Comparison of ENCODE assay signal across 16 mouse cellular contexts in genomic region chr1:186019511-186019910, GRCm38 (mm10).
"Had no signal": no experiment of that assay in that cellular context is flagged by ENCODE, and none has a peak within 500 bp of the region (broad histone marks: within the 10 kb centered on the region; RNA-seq: fewer than 3 reads in every experiment).

No protein-coding gene starts in this region.

- H3K9ac ChIP-seq: lung, embryonic 14.5 days; midbrain, embryonic 13.5 days; neural tube, embryonic 12.5 days; stomach, embryonic 15.5 days had no signal

- ATAC-seq: midbrain, embryonic 13.5 days; midbrain, embryonic 16.5 days had no signal

- H3K36me3 ChIP-seq: midbrain, embryonic 13.5 days; neural tube, embryonic 12.5 days; stomach, embryonic 15.5 days had no signal

- DNase-seq: lung, adult 18-20 months; lung, embryonic 14.5 days; lung, postnatal 14 days; lung, postnatal 36 days; right cerebral cortex, postnatal 14 days; thymus, adult 2 months; thymus, postnatal 25 days; thymus, postnatal 4 days had no signal

- H3K27me3 ChIP-seq: megakaryocyte, embryonic 14.5 days; midbrain, embryonic 13.5 days; neural tube, embryonic 12.5 days; stomach, embryonic 15.5 days had no signal

- H3K4me2 ChIP-seq: lung, embryonic 14.5 days; midbrain, embryonic 11.5 days; midbrain, embryonic 13.5 days; neural tube, embryonic 12.5 days; stomach, embryonic 15.5 days had no signal

- H3K4me1 ChIP-seq: megakaryocyte, embryonic 14.5 days; midbrain, embryonic 13.5 days; neural tube, embryonic 12.5 days; stomach, embryonic 15.5 days had no signal

- H3K27ac ChIP-seq: macrophage; midbrain, embryonic 13.5 days; neural tube, embryonic 12.5 days; stomach, embryonic 15.5 days; stomach, postnatal 0 days had no signal

- H3K4me3 ChIP-seq: megakaryocyte, embryonic 14.5 days; midbrain, embryonic 13.5 days; neural tube, embryonic 12.5 days; stomach, embryonic 15.5 days had no signal

- H3K9me3 ChIP-seq: midbrain, embryonic 13.5 days; neural tube, embryonic 12.5 days; stomach, embryonic 15.5 days had no signal
